Mouse (Mus musculus): Measurements from ENCODE around the gene Ropn1.
"Not testable (repeated sequence)": the region's sequence is repeated elsewhere in the genome, so short reads cannot be mapped to it uniquely, and the experiment has no call there.

The Ropn1 gene

GRCm38 (mm10) chr16:34690334-34691144 lies 40.8 kb downstream of the Ropn1 start, which contains the start of gene Ccdc14:
Gene Ccdc14, plus strand, starts transcription at chr16:34690616.
- peak; percentile 60 for DNase-seq (ENCODE audit: low spot score)

GRCm38 (mm10) chr16:34691156-34691555 lies 41.4 kb downstream of the Ropn1 start:
- DNase-seq (ENCODE audit: low spot score), result no peak

- no peak for DNase-seq (ENCODE audit: low spot score)
These were observed 44.8 kb downstream of the Ropn1 start for GRCm38 (mm10) chr16:34694477-34694876.

- not testable (repeated sequence) for DNase-seq (ENCODE audit: low spot score)
These were observed 49.0 kb downstream of the Ropn1 start for GRCm38 (mm10) chr16:34698721-34699120.

GRCm38 (mm10) chr16:34700165-34700827 lies 50.6 kb downstream of the Ropn1 start:
- DNase-seq (ENCODE audit: low spot score), result peak; percentile 24

- DNase-seq (ENCODE audit: low spot score), result no peak
These were observed 51.1 kb downstream of the Ropn1 start for GRCm38 (mm10) chr16:34700828-34701216.

- DNase-seq (ENCODE audit: low spot score), result no peak
These were observed 56.3 kb downstream of the Ropn1 start for GRCm38 (mm10) chr16:34706019-34706418.

- DNase-seq (ENCODE audit: low spot score), result no peak
These were observed 56.8 kb downstream of the Ropn1 start for GRCm38 (mm10) chr16:34706487-34706946.

- no peak for DNase-seq (ENCODE audit: low spot score)
These were observed 61.8 kb downstream of the Ropn1 start for GRCm38 (mm10) chr16:34711481-34711880.

- no peak for DNase-seq (ENCODE audit: low spot score)
These were observed 75.4 kb downstream of the Ropn1 start for GRCm38 (mm10) chr16:34725156-34725555.
